Mouse (Mus musculus): ENCODE results near the gene Ccdc17. TPM values are rescaled to one million over a fixed set of nuclear protein-coding genes. Genes with fewer than 3 reads are reported as not detected.

Gene Ccdc17
- polyA plus RNA-seq (2015; fragmentation: Nextera tagmentation; extraction: Ambion mirVana), result 46.2 and 47.5 TPM in 2 replicates

DNA sequence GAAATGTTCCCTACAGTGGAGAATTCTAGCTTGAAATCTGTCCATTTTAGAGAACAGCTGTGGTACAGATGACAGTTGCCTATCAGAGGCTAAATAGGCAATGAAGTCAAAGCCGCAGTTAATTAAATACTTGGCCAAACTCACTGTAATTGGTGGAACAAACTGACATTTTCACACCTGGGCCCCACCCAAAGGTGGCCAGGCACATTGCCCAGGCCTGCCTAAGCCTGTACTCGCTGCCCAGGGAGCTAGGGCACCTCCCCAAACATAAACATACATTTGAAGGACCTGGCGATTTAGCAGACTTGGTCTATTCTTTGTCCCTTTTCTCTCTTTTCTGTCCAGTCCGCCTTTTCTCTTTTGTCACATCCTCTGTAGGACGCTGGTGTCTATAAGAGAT is at the start of gene Ccdc17:
Gene Ccdc17, plus strand, starts transcription at position 276 of the 400 bp plus-strand sequence.
- Histone ChIP-seq H3K4me2 (replicated peaks; ENCODE audit: low read depth, low read length) (peak within 1 kb of the TSS; percentile 77), H3K4me3 (ENCODE audit: low read depth, low read length) (peak within 1 kb of the TSS; percentile 58), H3K9me3 (ENCODE audit: low read length) (no peaks in the 10 kb centered on the region), H3K9ac (replicated peaks; ENCODE audit: low read depth) (peak within 1 kb of the TSS; percentile 68), H3K4me1 (ENCODE audit: insufficient read depth, low read depth, low read length) (peaks cover 13% of the 10 kb centered on the region; the same call in 1 of the 2 replicates), H3K27me3 (replicated peaks; ENCODE audit: insufficient read depth, low read length) (no peaks in the 10 kb centered on the region), H3K36me3 (ENCODE audit: insufficient read depth, low read length) (peaks cover 13% of the 10 kb centered on the region; the same call in 1 of the 2 replicates), H3K27ac (ENCODE audit: low read length) (peak within 1 kb of the TSS; percentile 78)
- TF ChIP-seq CTCF (IDR thresholded peaks at IDR 0.05), result no peak
- TF ChIP-seq EP300 (IDR thresholded peaks at IDR 0.05), result no peak
- WGBS, result 24% methylated on average over 5 of the region's 5 CpGs
- DNase-seq (ENCODE audit: low spot score) (peak; percentile 27), ATAC-seq (no peak)

DNA sequence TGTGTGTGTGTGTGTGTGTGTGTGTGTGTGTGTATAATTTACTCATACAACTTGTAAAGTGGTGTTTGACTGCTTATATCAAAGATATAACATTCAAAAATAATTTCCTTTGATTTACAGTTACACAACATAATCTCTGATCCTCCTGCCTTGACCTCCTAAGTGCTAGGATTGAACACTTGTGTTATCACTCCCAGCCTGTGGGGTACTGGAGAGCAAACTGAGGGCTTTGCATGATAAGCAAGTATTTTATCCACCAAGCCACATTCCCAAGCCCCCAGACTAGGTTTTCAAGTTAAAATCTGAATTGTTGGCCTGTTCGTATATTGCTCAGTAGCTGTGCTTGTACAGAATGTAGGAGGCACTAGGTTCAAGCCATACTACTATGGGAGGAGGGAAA is 46.0 kb upstream of the Ccdc17 start:
- Histone ChIP-seq H3K9me3 (ENCODE audit: low read length) (no peaks in the 10 kb centered on the region), H3K4me2 (replicated peaks; ENCODE audit: low read depth, low read length) (no peak overlapping the region), H3K27ac (ENCODE audit: low read length) (no peak overlapping the region), H3K4me3 (ENCODE audit: low read depth, low read length) (no peak overlapping the region), H3K36me3 (ENCODE audit: insufficient read depth, low read length) (no peaks in the 10 kb centered on the region), H3K27me3 (replicated peaks; ENCODE audit: insufficient read depth, low read length) (no peaks in the 10 kb centered on the region), H3K4me1 (ENCODE audit: insufficient read depth, low read depth, low read length) (no peaks in the 10 kb centered on the region), H3K9ac (replicated peaks; ENCODE audit: low read depth) (no peak overlapping the region)
- TF ChIP-seq CTCF (IDR thresholded peaks at IDR 0.05) (no peak), EP300 (IDR thresholded peaks at IDR 0.05) (no peak)
- ATAC-seq (no peak), DNase-seq (ENCODE audit: low spot score) (no peak)
- 79% methylated on average over 1 of the region's 1 CpGs for WGBS

DNA sequence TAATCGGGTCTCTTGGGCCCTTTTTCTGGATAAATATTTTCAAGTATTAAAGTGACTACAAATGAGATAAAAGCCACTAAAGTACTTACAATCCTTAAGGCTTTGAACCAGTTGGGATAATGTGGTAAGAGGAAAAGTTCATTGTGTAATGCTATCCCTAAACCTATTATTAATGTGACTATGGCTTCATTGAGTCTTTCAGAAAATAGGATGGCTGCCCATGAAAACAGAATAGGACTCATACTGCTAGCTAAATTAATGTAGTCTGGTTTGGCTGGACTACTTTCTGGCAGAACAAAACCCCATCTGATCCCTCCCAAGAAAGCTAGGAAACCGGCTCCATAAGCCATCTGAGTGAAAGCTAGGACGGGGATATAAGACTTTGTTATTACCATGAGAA is 43.4 kb upstream of the Ccdc17 start:
- H3K4me1 ChIP-seq (ENCODE audit: insufficient read depth, low read depth, low read length), result no peaks in the 10 kb centered on the region
- H3K9me3 ChIP-seq (ENCODE audit: low read length), result no peaks in the 10 kb centered on the region
- TF ChIP-seq EP300 (IDR thresholded peaks at IDR 0.05), result no peak
- no peak overlapping the region for H3K9ac ChIP-seq (replicated peaks; ENCODE audit: low read depth)
- DNase-seq (ENCODE audit: low spot score), result no peak
- H3K27me3 ChIP-seq (replicated peaks; ENCODE audit: insufficient read depth, low read length), result no peaks in the 10 kb centered on the region
- no peak overlapping the region for H3K4me3 ChIP-seq (ENCODE audit: low read depth, low read length)
- no peak overlapping the region for H3K4me2 ChIP-seq (replicated peaks; ENCODE audit: low read depth, low read length)
- 85% methylated on average over 3 of the region's 3 CpGs for WGBS
- no peaks in the 10 kb centered on the region for H3K36me3 ChIP-seq (ENCODE audit: insufficient read depth, low read length)
- ATAC-seq, result no peak
- H3K27ac ChIP-seq (ENCODE audit: low read length), result no peak overlapping the region

DNA sequence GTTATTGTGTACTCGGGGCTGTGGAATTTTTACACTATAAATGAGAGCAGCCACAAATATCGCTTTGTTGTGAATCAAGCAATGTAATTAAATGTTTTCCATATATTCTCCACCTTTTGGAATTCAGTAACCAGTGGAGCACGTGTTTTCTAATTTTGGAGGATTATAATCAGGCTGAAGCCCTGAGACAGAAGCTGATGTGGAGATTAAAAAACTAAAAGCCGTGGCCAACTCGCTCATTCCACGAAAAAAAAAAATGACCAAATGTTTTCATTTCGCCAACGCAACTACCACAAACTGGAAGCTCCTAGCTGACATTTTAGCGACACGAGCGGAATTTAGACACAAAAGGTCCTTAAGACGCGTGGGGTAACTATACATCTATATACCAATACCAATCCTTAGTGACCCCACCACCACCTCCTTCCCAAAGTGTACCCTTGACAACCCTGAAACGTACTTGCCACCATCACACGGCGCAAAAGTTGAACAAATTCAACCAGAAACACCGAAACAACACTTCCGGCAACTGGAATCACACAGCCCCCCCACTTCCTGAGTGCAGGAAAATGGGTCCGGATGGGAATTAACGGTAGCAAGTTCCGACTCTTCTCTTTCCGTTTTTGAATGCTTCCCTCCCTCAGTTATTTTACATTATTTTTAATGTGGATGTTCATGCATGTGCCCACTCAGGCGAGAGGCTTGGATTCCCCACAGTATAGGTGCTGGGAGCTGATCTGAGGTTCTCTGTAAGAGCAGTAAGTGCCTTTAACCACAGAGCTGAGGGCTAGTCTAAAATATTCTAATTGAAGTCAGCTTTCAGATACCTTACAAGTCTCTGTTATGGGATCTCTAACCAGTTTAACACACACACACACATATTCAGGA is 40.8 kb upstream of the Ccdc17 start, which contains the start of gene Tmem69:
Gene Tmem69, minus strand, starts transcription at position 524 of the 888 bp plus-strand sequence.
- no peaks in the 10 kb centered on the region for H3K9me3 ChIP-seq (ENCODE audit: low read length)
- peak within 1 kb of the TSS; percentile 97 for H3K27ac ChIP-seq (ENCODE audit: low read length)
- H3K36me3 ChIP-seq (ENCODE audit: insufficient read depth, low read length), result no peaks in the 10 kb centered on the region
- ATAC-seq (no peak), DNase-seq (ENCODE audit: low spot score) (peak; percentile 88)
- whole genome bisulfite sequencing, result 4% methylated on average over 23 of the region's 23 CpGs
- TF ChIP-seq EP300 (IDR thresholded peaks at IDR 0.05) (peak; percentile 32; the same call in 1 of the 2 replicates), CTCF (IDR thresholded peaks at IDR 0.05) (no peak)
- peak within 1 kb of the TSS; percentile 79 for H3K4me3 ChIP-seq (ENCODE audit: low read depth, low read length)
- H3K4me1 ChIP-seq (ENCODE audit: insufficient read depth, low read depth, low read length), result no peaks in the 10 kb centered on the region
- no peaks in the 10 kb centered on the region for H3K27me3 ChIP-seq (replicated peaks; ENCODE audit: insufficient read depth, low read length)
- H3K4me2 ChIP-seq (replicated peaks; ENCODE audit: low read depth, low read length), result peak within 1 kb of the TSS; percentile 55
- peak within 1 kb of the TSS; percentile 71 for H3K9ac ChIP-seq (replicated peaks; ENCODE audit: low read depth)

DNA sequence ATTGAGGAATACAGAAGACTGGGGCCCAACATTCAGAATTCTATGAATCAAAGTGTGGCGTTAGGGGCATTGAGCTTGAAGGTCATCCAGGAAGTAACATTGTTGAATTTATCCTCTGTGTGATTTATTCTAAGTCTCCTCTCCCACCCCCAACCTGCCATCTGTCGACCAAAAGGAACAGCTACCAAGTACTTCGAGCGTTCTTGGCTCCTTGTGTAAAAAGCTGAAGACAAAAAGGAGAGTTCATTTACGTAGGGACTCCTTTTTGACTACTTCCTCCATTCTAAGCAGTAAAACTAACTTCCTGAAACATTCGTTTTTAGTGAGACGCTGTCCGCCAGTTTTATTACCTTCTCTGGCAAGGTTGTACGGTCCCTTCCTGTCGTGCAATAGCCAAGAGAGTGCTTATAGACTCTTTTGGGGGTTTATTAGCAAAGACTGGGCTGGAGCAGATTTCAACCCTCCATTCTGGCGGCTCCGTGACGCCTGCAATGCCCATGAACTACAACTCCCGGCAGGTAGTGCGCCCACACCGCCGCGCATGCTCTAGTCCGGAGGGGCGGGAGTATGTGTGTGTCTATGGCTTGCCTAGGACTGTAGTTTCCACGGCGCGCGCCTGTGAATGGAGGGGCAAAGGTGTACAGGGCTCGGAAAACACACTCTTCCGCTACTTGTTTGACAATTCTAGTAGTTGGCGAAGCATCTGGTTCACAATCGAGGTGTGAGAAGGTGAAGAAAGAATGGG is 39.7 kb upstream of the Ccdc17 start:
- peak overlapping the region; percentile 97 for H3K27ac ChIP-seq (ENCODE audit: low read length)
- H3K4me3 ChIP-seq (ENCODE audit: low read depth, low read length), result peak overlapping the region; percentile 79
- under 1% methylated on average over 28 of the region's 28 CpGs for WGBS
- peak overlapping the region; percentile 71 for H3K9ac ChIP-seq (replicated peaks; ENCODE audit: low read depth)
- DNase-seq (ENCODE audit: low spot score), result peak; percentile 97
- TF ChIP-seq EP300 (IDR thresholded peaks at IDR 0.05), result no peak
- no peak; the same call in 1 of the 2 replicates for TF ChIP-seq CTCF (IDR thresholded peaks at IDR 0.05)
- H3K4me2 ChIP-seq (replicated peaks; ENCODE audit: low read depth, low read length), result peak overlapping the region; percentile 55
- no peaks in the 10 kb centered on the region for H3K36me3 ChIP-seq (ENCODE audit: insufficient read depth, low read length)
- H3K27me3 ChIP-seq (replicated peaks; ENCODE audit: insufficient read depth, low read length), result no peaks in the 10 kb centered on the region
- no peaks in the 10 kb centered on the region for H3K4me1 ChIP-seq (ENCODE audit: insufficient read depth, low read depth, low read length)
- no peaks in the 10 kb centered on the region for H3K9me3 ChIP-seq (ENCODE audit: low read length)
- peak; percentile 95 for ATAC-seq
